Mouse (Mus musculus) cerebellum, adult 2 months (tissue): Measurements from ENCODE around the gene Dmrtc2.

Source experiments
- CTCF ChIP-seq: fragments of 200-500 bp; IDR thresholded peaks from 2 replicates; pipeline ENCODE4 v1.5.1; 2011; ENCODE audit warnings: low read depth, mild to moderate bottlenecking, control low read depth, low read length, moderate library complexity, borderline replicate concordance; ENCODE audit not compliant: insufficient read depth
- POLR2A ChIP-seq: fragments of 200-500 bp; IDR thresholded peaks from 2 replicates; pipeline ENCODE4 v1.6.1; 2011; ENCODE audit warnings: low read length, control low read depth, borderline replicate concordance; ENCODE audit not compliant: insufficient read depth

GRCm38 (mm10) chr7:24824452-24824851 is 45.4 kb upstream of the Dmrtc2 start:
- no peak for TF ChIP-seq POLR2A
- TF ChIP-seq CTCF: no peak
